Mouse (Mus musculus) forebrain, embryonic 16.5 days (tissue): ENCODE data around the gene Klhl3. TPM values are rescaled to one million over a fixed set of nuclear protein-coding genes. Genes with fewer than 3 reads are reported as not detected.

Source experiments
- ATAC-seq: fragments of 200-750 bp; cut with Nextera tagmentation; 2 replicates; pipeline ENCODE4 v1.8.0; 2017; ENCODE audit warnings: mild to moderate bottlenecking, moderate library complexity
- H3K27ac ChIP-seq: fragments of 300-500 bp; sonication (generic); 2 replicates; pipeline ENCODE4 v1.5.1; 2014; ENCODE audit warnings: low read length, control low read depth
- H3K27me3 ChIP-seq: fragments of 300-500 bp; sonication (generic); replicated peaks from 2 replicates; pipeline ENCODE4 v1.6.1; 2014; ENCODE audit warnings: low read length; ENCODE audit not compliant: control insufficient read depth, insufficient read depth
- H3K36me3 ChIP-seq: fragments of 300-500 bp; sonication (generic); 2 replicates; pipeline ENCODE4 v1.6.1; 2014; ENCODE audit not compliant: control insufficient read depth, insufficient read depth
- H3K4me1 ChIP-seq: fragments of 300-500 bp; sonication (generic); replicated peaks from 2 replicates; pipeline ENCODE4 v1.6.1; 2014; ENCODE audit warnings: low read length; ENCODE audit not compliant: control insufficient read depth, insufficient read depth
- H3K4me2 ChIP-seq: fragments of 300-500 bp; sonication (generic); 2 replicates; pipeline ENCODE4 v1.6.1; 2014; ENCODE audit warnings: mild to moderate bottlenecking, low read length, control low read depth
- H3K4me3 ChIP-seq: fragments of 300-500 bp; sonication (generic); replicated peaks from 2 replicates; pipeline ENCODE4 v1.5.1; 2014; ENCODE audit warnings: mild to moderate bottlenecking, low read length, control low read depth
- H3K9ac ChIP-seq: fragments of 300-500 bp; sonication (generic); replicated peaks from 2 replicates; pipeline ENCODE4 v1.6.1; 2014; ENCODE audit warnings: low read depth, low read length, control low read depth
- H3K9me3 ChIP-seq: fragments of 300-500 bp; sonication (generic); 2 replicates; pipeline ENCODE4 v1.6.1; 2016; ENCODE audit warnings: low read length; ENCODE audit not compliant: control insufficient read depth
- WGBS: fragments of 180-500 bp; shearing (Covaris S2); extraction: QIAGEN DNeasy Blood & Tissue Kit; methylation state at CpG from one replicate; pipeline ENCODE4 v1.1.7; 2014; 5-methylcytosine and 5-hydroxymethylcytosine counted together
- polyA plus RNA-seq: library from polyadenylated mRNA; unstranded; fragments of >200 nt; fragmentation: Nextera tagmentation; extraction: Ambion mirVana; gene quantifications from 2 replicates; pipeline ENCODE4 v1.2.1, GENCODE M21; 2015

The Klhl3 gene
- polyA plus RNA-seq, result 8.9 and 11.8 TPM in 2 replicates

DNA sequence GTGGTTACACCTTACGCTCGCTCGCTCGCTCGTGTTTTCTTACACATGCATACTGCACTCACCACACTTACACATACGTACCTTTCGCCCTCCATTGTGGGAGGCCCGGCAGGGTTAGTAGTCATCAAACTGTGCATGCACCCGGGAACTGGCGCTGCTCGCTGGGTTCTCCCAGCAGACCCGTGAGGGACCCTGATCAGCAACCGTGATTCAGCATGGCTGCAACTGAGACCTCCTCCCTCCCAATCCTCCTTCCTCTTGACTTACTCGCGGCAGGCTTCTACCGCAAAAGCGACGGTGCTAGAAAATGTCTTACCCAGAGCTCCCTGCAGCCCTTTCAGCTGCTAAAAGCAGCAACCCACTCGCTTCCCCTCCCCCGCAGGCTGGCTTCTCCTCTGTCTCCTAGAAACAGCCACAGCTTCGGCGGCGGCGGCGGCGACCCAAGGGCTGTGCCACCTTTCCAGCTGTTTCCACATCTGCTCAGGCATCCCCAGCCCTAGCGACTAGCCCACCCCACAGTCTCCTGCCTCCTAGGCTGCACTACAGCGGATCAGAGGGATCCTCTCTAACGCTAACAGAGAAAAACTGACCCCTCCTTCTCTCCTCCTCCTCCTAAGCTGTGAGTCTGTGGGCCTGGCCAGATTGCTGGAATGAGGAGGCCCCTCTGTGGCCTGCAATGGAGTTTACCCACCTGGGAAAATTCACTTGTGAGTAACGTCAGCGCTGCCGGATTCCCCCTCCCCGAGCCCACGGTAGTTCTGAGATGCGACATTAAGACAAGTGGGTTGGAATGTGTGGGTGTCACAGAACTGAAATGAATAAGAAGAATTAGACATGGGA is at the start of gene Klhl3:
Gene Klhl3, minus strand, starts transcription at position 532 of the 840 bp plus-strand sequence.
- Histone ChIP-seq H3K4me3 (peak within 1 kb of the TSS; percentile 64), H3K27ac (peak within 1 kb of the TSS; percentile 84), H3K4me2 (peak within 1 kb of the TSS; percentile 83), H3K27me3 (no peaks in the 10 kb centered on the region), H3K4me1 (peaks cover 16% of the 10 kb centered on the region), H3K36me3 (no peaks in the 10 kb centered on the region), H3K9ac (peak within 1 kb of the TSS; percentile 80), H3K9me3 (no peaks in the 10 kb centered on the region)
- under 1% methylated on average over 35 of the region's 35 CpGs for WGBS
- ATAC-seq, result peak; percentile 90

- no peak for ATAC-seq
- no peak overlapping the region for H3K4me2 ChIP-seq
- no peaks in the 10 kb centered on the region for H3K27me3 ChIP-seq
- no peaks in the 10 kb centered on the region for H3K9me3 ChIP-seq
- no peak overlapping the region for H3K9ac ChIP-seq
- peaks cover 9% of the 10 kb centered on the region for H3K4me1 ChIP-seq
- H3K27ac ChIP-seq, result no peak overlapping the region
- WGBS, result 97% methylated on average over 15 of the region's 15 CpGs
- H3K36me3 ChIP-seq, result peaks cover 16% of the 10 kb centered on the region
- H3K4me3 ChIP-seq, result no peak overlapping the region
Observed at GRCm38 (mm10) chr13:58160761-58161160, 47.4 kb upstream of the Klhl3 start.

DNA sequence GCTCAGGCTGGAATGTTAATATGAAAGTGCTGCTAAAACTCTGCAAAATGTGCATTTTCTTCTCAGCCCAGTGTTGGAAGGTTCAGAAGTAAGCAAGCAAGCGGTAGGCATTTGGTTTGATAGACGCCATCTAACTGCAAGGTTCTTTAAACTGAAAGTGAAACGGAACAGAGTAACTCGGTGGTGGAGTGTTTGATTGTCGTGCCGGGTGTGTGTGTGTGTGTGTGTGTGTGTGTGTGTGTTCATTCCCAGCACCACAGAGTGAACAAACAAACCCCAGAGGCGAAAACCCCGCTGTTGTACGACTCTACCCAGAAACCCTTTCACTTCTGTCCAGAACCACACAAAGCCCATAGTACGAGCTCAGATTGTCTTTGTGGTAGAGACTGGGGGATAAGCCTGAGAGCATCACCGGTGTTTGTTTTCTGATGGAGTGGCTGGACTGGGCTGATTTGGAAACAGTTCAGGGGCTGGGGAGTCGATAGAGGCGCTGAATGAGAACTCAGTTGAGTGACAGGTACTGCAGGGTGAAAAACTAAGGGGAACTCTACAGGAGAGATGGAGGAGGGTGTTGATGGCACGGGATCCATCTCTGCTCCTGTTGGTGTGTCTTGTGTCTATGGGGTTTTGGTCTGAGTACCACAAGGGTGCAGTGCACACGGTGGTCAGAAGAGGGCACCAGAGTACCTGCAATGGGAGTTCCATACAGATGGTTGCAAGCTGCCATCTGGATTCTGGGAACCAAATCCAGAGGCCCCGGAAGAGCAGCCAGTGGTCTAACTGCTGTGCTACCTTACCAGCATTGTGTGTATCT is 44.9 kb upstream of the Klhl3 start:
- peak; percentile 60 for ATAC-seq
- H3K27me3 ChIP-seq, result no peaks in the 10 kb centered on the region
- peaks cover 16% of the 10 kb centered on the region for H3K36me3 ChIP-seq
- 7% methylated on average over 16 of the region's 16 CpGs for WGBS
- H3K4me1 ChIP-seq, result peaks cover 9% of the 10 kb centered on the region
- peak overlapping the region; percentile 77 for H3K9ac ChIP-seq
- peak overlapping the region; percentile 49 for H3K27ac ChIP-seq
- peak overlapping the region; percentile 69 for H3K4me2 ChIP-seq
- no peaks in the 10 kb centered on the region for H3K9me3 ChIP-seq
- H3K4me3 ChIP-seq, result peak overlapping the region; percentile 82

DNA sequence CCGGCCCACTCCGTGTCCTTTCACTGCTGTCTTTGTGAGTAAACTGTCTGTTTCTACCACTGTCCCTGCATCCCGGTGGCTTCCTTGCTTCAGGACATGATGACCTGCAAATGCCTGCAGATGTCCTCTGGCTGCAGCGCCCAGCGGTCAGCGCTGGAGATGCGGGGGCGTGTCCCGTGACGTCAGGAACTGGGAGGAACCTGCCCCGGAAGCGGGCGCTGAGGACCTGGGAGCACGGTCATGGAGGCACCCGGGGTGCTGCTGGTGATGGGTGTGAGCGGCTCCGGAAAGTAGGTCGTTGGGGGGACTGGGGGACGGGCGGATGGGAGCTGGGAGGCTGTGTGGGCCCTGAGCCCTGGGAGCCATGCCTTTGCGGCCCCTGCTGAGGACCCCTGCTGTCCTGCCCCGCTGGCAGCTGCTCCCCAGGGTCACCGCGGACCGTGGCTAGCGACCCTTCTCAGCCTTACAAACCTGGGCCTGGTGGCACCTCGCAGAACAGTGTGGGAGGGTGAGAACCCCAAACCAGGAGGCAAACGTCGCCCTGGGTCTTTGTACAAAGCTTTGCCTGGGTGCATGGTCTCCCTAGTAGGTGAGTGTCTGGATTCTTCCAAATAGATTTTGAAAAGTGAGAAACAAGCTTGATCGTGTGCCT is 44.2 kb upstream of the Klhl3 start, which contains the start of gene Idnk:
Gene Idnk, plus strand, starts transcription at position 203 of the 652 bp plus-strand sequence.
- H3K27ac ChIP-seq, result peak within 1 kb of the TSS; percentile 49
- ATAC-seq, result peak; percentile 82
- H3K4me2 ChIP-seq, result peak within 1 kb of the TSS; percentile 69
- H3K9me3 ChIP-seq, result no peaks in the 10 kb centered on the region
- H3K4me1 ChIP-seq, result peaks cover 9% of the 10 kb centered on the region
- under 1% methylated on average over 30 of the region's 30 CpGs for WGBS
- H3K27me3 ChIP-seq, result no peaks in the 10 kb centered on the region
- H3K4me3 ChIP-seq, result peak within 1 kb of the TSS; percentile 82
- peak within 1 kb of the TSS; percentile 77 for H3K9ac ChIP-seq
- H3K36me3 ChIP-seq, result peaks cover 13% of the 10 kb centered on the region

DNA sequence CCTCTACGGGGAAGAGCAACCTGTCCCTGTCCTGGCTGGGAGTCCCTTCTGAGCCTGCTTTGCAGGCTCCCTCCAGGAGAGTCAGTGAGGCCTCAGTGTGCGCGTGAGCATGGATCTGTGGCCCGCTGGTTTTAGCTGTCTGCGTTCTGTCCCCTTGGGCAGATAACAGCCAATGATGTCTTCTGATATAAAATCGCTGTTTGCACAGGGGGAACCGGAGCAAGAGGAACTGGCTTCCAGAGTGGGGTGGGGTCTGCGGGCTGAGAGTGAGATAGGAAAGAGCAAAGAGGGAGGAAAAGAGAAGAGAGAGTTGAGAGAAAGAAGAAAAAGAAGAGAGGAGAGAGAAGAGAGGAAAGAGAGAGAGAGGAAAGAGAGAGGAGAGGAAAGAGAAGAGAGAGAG is 43.6 kb upstream of the Klhl3 start:
- Histone ChIP-seq H3K36me3 (peaks cover 12% of the 10 kb centered on the region), H3K9me3 (no peaks in the 10 kb centered on the region), H3K4me2 (peak overlapping the region; percentile 69), H3K27me3 (no peaks in the 10 kb centered on the region), H3K4me1 (peaks cover 9% of the 10 kb centered on the region), H3K27ac (no peak overlapping the region), H3K4me3 (peak overlapping the region; percentile 82), H3K9ac (peak overlapping the region; percentile 77)
- 23% methylated on average over 8 of the region's 8 CpGs for WGBS
- ATAC-seq, result peak; percentile 3; the same call in 1 of the 2 replicates

DNA sequence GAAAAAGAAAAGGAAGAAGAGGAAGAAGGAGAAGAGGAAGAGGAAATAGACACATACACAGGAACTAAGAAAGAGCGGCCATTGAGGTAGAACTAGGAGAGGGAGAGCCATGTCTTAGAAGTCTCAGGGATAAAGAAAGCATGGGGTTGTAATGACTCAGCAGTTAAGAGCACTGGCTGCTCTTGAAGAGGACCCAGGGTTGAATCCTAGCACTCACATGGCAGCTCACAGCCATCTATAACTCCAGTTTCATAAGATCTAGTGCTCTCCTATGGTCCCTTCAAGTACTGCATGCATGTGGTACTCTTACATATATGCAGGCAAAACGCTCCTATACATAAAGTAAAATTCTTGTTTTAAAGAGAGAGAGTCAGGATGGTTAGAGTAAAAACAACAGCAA is 42.6 kb upstream of the Klhl3 start:
- H3K27me3 ChIP-seq, result no peaks in the 10 kb centered on the region
- H3K4me3 ChIP-seq, result no peak overlapping the region
- ATAC-seq, result no peak
- 90% methylated on average over 2 of the region's 2 CpGs for WGBS
- no peak overlapping the region for H3K4me2 ChIP-seq
- H3K9ac ChIP-seq, result no peak overlapping the region
- H3K9me3 ChIP-seq, result no peaks in the 10 kb centered on the region
- H3K36me3 ChIP-seq, result peaks cover 8% of the 10 kb centered on the region
- H3K27ac ChIP-seq, result no peak overlapping the region
- H3K4me1 ChIP-seq, result peaks cover 9% of the 10 kb centered on the region

DNA sequence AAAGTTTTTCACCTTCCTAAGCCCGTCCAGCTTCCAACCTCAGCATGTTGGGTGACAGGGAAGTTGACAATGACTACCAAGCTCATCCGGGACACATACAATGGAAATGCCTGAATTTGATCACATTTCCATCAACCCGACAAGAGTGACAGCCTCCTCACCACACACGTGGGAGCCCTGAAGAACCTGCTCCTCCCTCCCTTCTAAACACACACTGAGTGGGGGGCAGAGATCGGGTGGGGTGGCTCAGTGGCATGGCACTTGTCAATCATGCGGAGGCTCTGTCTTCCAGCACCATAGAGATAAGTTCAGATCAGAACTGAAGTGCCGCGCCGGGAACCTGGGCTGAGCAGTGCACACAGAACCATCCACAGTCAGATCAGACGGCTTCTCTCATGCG is 37.0 kb upstream of the Klhl3 start:
- Histone ChIP-seq H3K36me3 (no peaks in the 10 kb centered on the region), H3K27me3 (no peaks in the 10 kb centered on the region), H3K4me2 (no peak overlapping the region), H3K27ac (no peak overlapping the region), H3K4me3 (no peak overlapping the region), H3K9me3 (no peaks in the 10 kb centered on the region), H3K4me1 (peaks cover 8% of the 10 kb centered on the region), H3K9ac (no peak overlapping the region)
- ATAC-seq, result no peak
- 80% methylated on average over 11 of the region's 11 CpGs for WGBS

DNA sequence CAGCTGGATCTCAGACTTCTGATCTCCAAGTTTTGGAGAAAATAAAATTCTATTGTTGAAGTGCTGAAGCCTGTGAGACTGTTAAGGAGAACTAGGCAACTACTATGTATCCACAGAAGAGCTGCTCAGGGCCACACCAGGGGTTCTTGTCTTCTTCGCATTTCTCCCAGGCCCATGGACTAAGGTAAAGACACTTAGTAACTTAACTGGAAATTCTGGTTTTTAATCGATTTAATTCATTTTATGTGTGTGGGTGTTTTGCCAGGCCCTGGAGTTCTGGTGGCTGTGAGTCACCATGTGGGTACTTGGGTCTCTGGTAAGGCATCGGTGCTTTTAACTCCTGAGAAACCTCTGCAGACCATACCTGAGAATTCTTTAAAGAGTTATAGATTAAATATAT is 36.2 kb upstream of the Klhl3 start:
- Histone ChIP-seq H3K4me3 (no peak overlapping the region), H3K9ac (no peak overlapping the region), H3K27me3 (no peaks in the 10 kb centered on the region), H3K36me3 (no peaks in the 10 kb centered on the region), H3K4me1 (peaks cover 8% of the 10 kb centered on the region), H3K27ac (no peak overlapping the region), H3K4me2 (no peak overlapping the region), H3K9me3 (no peaks in the 10 kb centered on the region)
- no peak for ATAC-seq
- WGBS, result 91% methylated on average over 3 of the region's 3 CpGs
